Mouse (Mus musculus): ENCODE data around the gene Nolc1. TPM values are rescaled to one million over a fixed set of nuclear protein-coding genes. Genes with fewer than 3 reads are reported as not detected.
A peak's percentile ranks its signal among the peaks of the same experiment; 100 is the strongest.

The Nolc1 gene
- polyA plus RNA-seq, 1 experiment from 2014 or later = 22.5 TPM

GRCm38 (mm10) chr19:46031689-46032432 is 43.8 kb upstream of the Nolc1 start:
- no peak overlapping the region for H3K9ac ChIP-seq (replicated peaks; ENCODE audit: low read depth)
- TF ChIP-seq CTCF (IDR thresholded peaks at IDR 0.05) (no peak), EP300 (IDR thresholded peaks at IDR 0.05) (no peak)
- no peak for ATAC-seq

GRCm38 (mm10) chr19:46032731-46033510 is 42.7 kb upstream of the Nolc1 start:
- Histone ChIP-seq H3K4me3 (ENCODE audit: low read depth, low read length) (no peak overlapping the region), H3K36me3 (ENCODE audit: insufficient read depth, low read length) (peaks cover 42% of the 10 kb centered on the region), H3K9me3 (ENCODE audit: low read length) (no peaks in the 10 kb centered on the region), H3K4me2 (replicated peaks; ENCODE audit: low read depth, low read length) (no peak overlapping the region), H3K27me3 (replicated peaks; ENCODE audit: insufficient read depth, low read length) (no peaks in the 10 kb centered on the region), H3K27ac (ENCODE audit: low read length) (no peak overlapping the region), H3K4me1 (ENCODE audit: insufficient read depth, low read depth, low read length) (peaks cover 10% of the 10 kb centered on the region; the same call in 1 of the 2 replicates), H3K9ac (replicated peaks; ENCODE audit: low read depth) (no peak overlapping the region)
- no peak for DNase-seq (ENCODE audit: low spot score)
- 85% methylated on average over 26 of the region's 26 CpGs for WGBS
- TF ChIP-seq CTCF (IDR thresholded peaks at IDR 0.05) = no peak
- no peak for TF ChIP-seq EP300 (IDR thresholded peaks at IDR 0.05)
- ATAC-seq = no peak

More at GRCm38 (mm10) chr19:46031689-46032432, 43.8 kb upstream of the Nolc1 start:
- Histone ChIP-seq H3K4me2 (replicated peaks; ENCODE audit: low read depth, low read length) (no peak overlapping the region), H3K36me3 (ENCODE audit: insufficient read depth, low read length) (peaks cover 42% of the 10 kb centered on the region), H3K4me1 (ENCODE audit: insufficient read depth, low read depth, low read length) (no peaks in the 10 kb centered on the region), H3K9me3 (ENCODE audit: low read length) (no peaks in the 10 kb centered on the region), H3K27me3 (replicated peaks; ENCODE audit: insufficient read depth, low read length) (no peaks in the 10 kb centered on the region), H3K27ac (ENCODE audit: low read length) (no peak overlapping the region), H3K4me3 (ENCODE audit: low read depth, low read length) (no peak overlapping the region)
- DNase-seq (ENCODE audit: low spot score) = no peak
- 73% methylated on average over 9 of the region's 9 CpGs for WGBS

- Histone ChIP-seq H3K4me3 (ENCODE audit: low read depth, low read length) (no peak overlapping the region), H3K9me3 (ENCODE audit: low read length) (no peaks in the 10 kb centered on the region), H3K27me3 (replicated peaks; ENCODE audit: insufficient read depth, low read length) (no peaks in the 10 kb centered on the region), H3K4me1 (ENCODE audit: insufficient read depth, low read depth, low read length) (peaks cover 18% of the 10 kb centered on the region; the same call in 1 of the 2 replicates), H3K9ac (replicated peaks; ENCODE audit: low read depth) (no peak overlapping the region), H3K27ac (ENCODE audit: low read length) (no peak overlapping the region), H3K4me2 (replicated peaks; ENCODE audit: low read depth, low read length) (no peak overlapping the region), H3K36me3 (ENCODE audit: insufficient read depth, low read length) (peaks cover 42% of the 10 kb centered on the region)
- ATAC-seq (no peak), DNase-seq (ENCODE audit: low spot score) (no peak)
- TF ChIP-seq EP300 (IDR thresholded peaks at IDR 0.05) (no peak), CTCF (IDR thresholded peaks at IDR 0.05) (no peak)
- WGBS = 88% methylated on average over 11 of the region's 11 CpGs
These were observed 41.8 kb upstream of the Nolc1 start for GRCm38 (mm10) chr19:46033911-46034310.

GRCm38 (mm10) chr19:46035971-46036370 is 39.7 kb upstream of the Nolc1 start:
- WGBS = 84% methylated on average over 13 of the region's 13 CpGs
- H3K9ac ChIP-seq (replicated peaks; ENCODE audit: low read depth) = no peak overlapping the region
- peaks cover 42% of the 10 kb centered on the region for H3K36me3 ChIP-seq (ENCODE audit: insufficient read depth, low read length)
- H3K4me2 ChIP-seq (replicated peaks; ENCODE audit: low read depth, low read length) = no peak overlapping the region
- no peak for TF ChIP-seq EP300 (IDR thresholded peaks at IDR 0.05)
- no peaks in the 10 kb centered on the region for H3K27me3 ChIP-seq (replicated peaks; ENCODE audit: insufficient read depth, low read length)
- no peak overlapping the region for H3K27ac ChIP-seq (ENCODE audit: low read length)
- H3K4me3 ChIP-seq (ENCODE audit: low read depth, low read length) = no peak overlapping the region
- no peak for DNase-seq (ENCODE audit: low spot score)
- H3K4me1 ChIP-seq (ENCODE audit: insufficient read depth, low read depth, low read length) = peaks cover 24% of the 10 kb centered on the region; the same call in 1 of the 2 replicates
- no peak for ATAC-seq
- H3K9me3 ChIP-seq (ENCODE audit: low read length) = no peaks in the 10 kb centered on the region

- Histone ChIP-seq H3K9ac (replicated peaks; ENCODE audit: low read depth) (no peak overlapping the region), H3K4me2 (replicated peaks; ENCODE audit: low read depth, low read length) (peak overlapping the region; percentile 83), H3K27ac (ENCODE audit: low read length) (peak overlapping the region; percentile 57), H3K4me1 (ENCODE audit: insufficient read depth, low read depth, low read length) (peaks cover 31% of the 10 kb centered on the region; the same call in 1 of the 2 replicates), H3K9me3 (ENCODE audit: low read length) (no peaks in the 10 kb centered on the region), H3K4me3 (ENCODE audit: low read depth, low read length) (peak overlapping the region; percentile 59; the same call in 1 of the 2 replicates), H3K27me3 (replicated peaks; ENCODE audit: insufficient read depth, low read length) (no peaks in the 10 kb centered on the region), H3K36me3 (ENCODE audit: insufficient read depth, low read length) (peaks cover 42% of the 10 kb centered on the region)
- no peak for ATAC-seq
- WGBS = 60% methylated on average over 13 of the region's 13 CpGs
- no peak for TF ChIP-seq EP300 (IDR thresholded peaks at IDR 0.05)
- TF ChIP-seq CTCF (IDR thresholded peaks at IDR 0.05) = peak; percentile 55
- peak; percentile 23 for DNase-seq (ENCODE audit: low spot score)
These were observed 39.0 kb upstream of the Nolc1 start for GRCm38 (mm10) chr19:46036477-46037242.

Measured in lung, postnatal 0 days (tissue).